Mouse (Mus musculus) kidney, adult 11 months (tissue): ENCODE measurements around the gene Fam169b.
A peak's percentile ranks its signal among the peaks of the same experiment; 100 is the strongest.
"Not testable (repeated sequence)": the region's sequence is repeated elsewhere in the genome, so short reads cannot be mapped to it uniquely, and the experiment has no call there.

Experiments
- DNase-seq: peaks from one replicate; pipeline ENCODE4 v3.0.0; 2022

Gene Fam169b

GRCm38 (mm10) chr7:68264531-68264930 is 9.1 kb upstream of the Fam169b start:
- peak; percentile 46 for DNase-seq

GRCm38 (mm10) chr7:68265391-68265790 is 8.2 kb upstream of the Fam169b start:
- no peak for DNase-seq

- DNase-seq, result no peak
Observed at GRCm38 (mm10) chr7:68266691-68267090, 6.9 kb upstream of the Fam169b start.

GRCm38 (mm10) chr7:68270551-68270950 is 3.1 kb upstream of the Fam169b start:
- no peak for DNase-seq

GRCm38 (mm10) chr7:68271816-68272215 is 1.8 kb upstream of the Fam169b start:
- no peak for DNase-seq

- peak; percentile 79 for DNase-seq
Observed at GRCm38 (mm10) chr7:68272607-68273006, 1.0 kb upstream of the Fam169b start.

- no peak for DNase-seq
Observed at GRCm38 (mm10) chr7:68274218-68274617, 579 bp downstream of the Fam169b start.

- no peak for DNase-seq
Observed at GRCm38 (mm10) chr7:68274951-68275350, 1.3 kb downstream of the Fam169b start.

- not testable (repeated sequence) for DNase-seq
Observed at GRCm38 (mm10) chr7:68275445-68275837, 1.8 kb downstream of the Fam169b start.

- DNase-seq, result peak; percentile 62
Observed at GRCm38 (mm10) chr7:68275838-68276731, 2.4 kb downstream of the Fam169b start.

GRCm38 (mm10) chr7:68277054-68277896 is 3.6 kb downstream of the Fam169b start:
- DNase-seq, result no peak

GRCm38 (mm10) chr7:68277897-68278270 is 4.2 kb downstream of the Fam169b start:
- DNase-seq, result no peak

- no peak for DNase-seq
Observed at GRCm38 (mm10) chr7:68278385-68278784, 4.7 kb downstream of the Fam169b start.

- no peak for DNase-seq
Observed at GRCm38 (mm10) chr7:68278908-68279307, 5.3 kb downstream of the Fam169b start.

- DNase-seq, result no peak
Observed at GRCm38 (mm10) chr7:68279481-68279880, 5.8 kb downstream of the Fam169b start.

GRCm38 (mm10) chr7:68280352-68280869 is 6.8 kb downstream of the Fam169b start:
- DNase-seq, result no peak

- no peak for DNase-seq
Observed at GRCm38 (mm10) chr7:68281341-68281740, 7.7 kb downstream of the Fam169b start.

GRCm38 (mm10) chr7:68282304-68283132 is 8.9 kb downstream of the Fam169b start:
- DNase-seq, result no peak

GRCm38 (mm10) chr7:68283133-68283520 is 9.5 kb downstream of the Fam169b start:
- DNase-seq, result not testable (repeated sequence)

GRCm38 (mm10) chr7:68283776-68284175 is 10.1 kb downstream of the Fam169b start:
- no peak for DNase-seq

GRCm38 (mm10) chr7:68285851-68286298 is 12.2 kb downstream of the Fam169b start:
- peak; percentile 59 for DNase-seq
